Mouse (Mus musculus): ENCODE measurements around the gene Prox2.
A peak's percentile ranks its signal among the peaks of the same experiment; 100 is the strongest.

Prox2 gene

GRCm38 (mm10) chr12:85129426-85129978 lies 18.9 kb upstream of the Prox2 start:
- DNase-seq = no peak

GRCm38 (mm10) chr12:85126986-85127603 lies 16.5 kb upstream of the Prox2 start:
- DNase-seq = no peak

DNA sequence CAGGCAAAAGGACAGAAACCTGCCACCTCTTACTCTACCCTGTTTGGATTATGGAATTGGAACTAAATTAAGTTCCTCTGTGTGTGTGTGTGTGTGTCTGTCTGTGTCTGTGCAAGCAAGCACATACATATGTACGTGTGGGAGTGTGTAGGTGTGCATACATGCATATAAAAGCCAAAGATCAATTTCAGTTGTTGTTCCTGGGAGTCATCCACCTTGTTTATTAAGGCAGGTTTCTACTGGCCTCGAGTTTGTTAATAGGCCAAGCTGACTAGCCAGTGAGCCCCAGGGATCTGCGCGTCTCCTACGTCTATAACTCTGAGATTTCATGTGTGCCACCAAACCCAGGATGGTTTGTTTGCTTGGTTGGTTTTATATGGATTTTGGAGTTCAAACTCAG lies 14.2 kb upstream of the Prox2 start:
- no peak for DNase-seq

- DNase-seq = no peak
Measured at GRCm38 (mm10) chr12:85123645-85124044, 13.1 kb upstream of the Prox2 start.

DNA sequence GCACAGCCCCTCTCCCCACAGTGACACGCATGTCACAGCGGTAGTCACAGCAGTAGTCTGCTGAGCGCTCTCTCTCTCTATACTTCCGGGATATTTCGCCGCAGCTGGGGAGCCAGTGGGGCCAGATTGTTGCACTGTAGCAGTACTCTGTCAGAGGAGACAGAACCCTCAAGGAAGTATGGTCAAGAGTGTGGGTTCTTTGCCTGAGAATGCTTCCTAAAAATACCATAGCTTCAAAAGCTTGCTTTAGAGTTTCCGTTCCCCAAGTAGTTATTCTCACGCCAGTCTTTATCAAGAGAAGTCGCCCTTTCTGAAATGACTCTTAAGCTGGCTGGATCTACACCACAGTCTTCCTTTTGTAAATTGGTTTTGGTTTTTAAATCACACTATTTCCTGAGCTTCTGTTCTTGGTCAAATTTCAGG lies 12.6 kb upstream of the Prox2 start:
- DNase-seq = no peak

DNA sequence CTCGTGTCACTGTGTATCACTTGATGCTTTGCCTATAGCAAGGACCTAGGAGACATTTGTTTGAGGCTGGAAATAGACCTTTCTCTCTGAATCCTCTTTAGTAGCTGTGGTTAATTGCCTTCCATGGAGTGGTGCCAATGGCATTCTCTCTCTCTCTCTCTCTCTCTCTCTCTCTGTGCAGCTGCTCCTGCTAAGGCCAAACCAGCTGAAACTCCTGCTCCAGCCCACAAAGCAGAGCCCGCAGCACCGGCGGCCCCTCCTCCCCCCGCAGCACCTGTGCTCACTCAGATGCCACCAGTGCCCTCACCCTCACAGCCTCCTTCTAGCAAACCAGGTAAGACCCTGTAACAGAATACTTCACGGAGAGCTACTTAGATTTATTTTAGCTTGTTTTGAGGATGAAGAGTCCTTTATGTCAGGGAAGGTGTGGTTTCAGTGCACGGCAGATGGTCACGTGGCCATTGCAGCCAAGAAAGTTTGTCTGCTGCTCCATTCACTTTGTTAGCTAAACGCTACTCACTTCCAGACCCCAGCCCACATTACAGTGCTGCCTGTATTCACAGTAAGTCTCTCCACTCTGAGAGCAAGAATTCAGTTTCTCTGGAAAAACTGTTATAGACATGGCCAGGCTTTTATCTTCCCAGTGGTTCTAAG lies 11.4 kb upstream of the Prox2 start:
- no peak for DNase-seq

GRCm38 (mm10) chr12:85115678-85116077 lies 5.1 kb upstream of the Prox2 start:
- DNase-seq = no peak

DNA sequence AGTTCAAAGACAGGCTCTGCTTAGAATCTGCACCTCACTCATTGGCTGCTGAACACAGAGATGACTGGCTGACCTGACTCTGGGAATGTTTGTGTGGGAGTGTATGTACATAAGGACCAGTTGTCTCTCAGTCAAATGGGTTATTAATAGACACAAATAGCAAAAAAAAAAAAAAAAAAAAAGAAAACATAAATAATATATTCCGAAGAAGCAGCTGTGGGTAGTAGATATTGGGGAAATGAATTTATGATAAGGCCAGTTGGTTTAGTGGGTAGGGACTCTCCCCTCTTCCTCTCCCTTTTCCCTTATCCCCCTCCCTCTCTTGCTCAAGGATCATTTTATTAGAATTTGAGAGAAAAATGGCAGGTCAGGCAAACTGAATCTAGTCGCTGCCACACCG lies 3.4 kb upstream of the Prox2 start:
- DNase-seq = no peak

GRCm38 (mm10) chr12:85113337-85113736 lies 2.8 kb upstream of the Prox2 start:
- no peak for DNase-seq

DNA sequence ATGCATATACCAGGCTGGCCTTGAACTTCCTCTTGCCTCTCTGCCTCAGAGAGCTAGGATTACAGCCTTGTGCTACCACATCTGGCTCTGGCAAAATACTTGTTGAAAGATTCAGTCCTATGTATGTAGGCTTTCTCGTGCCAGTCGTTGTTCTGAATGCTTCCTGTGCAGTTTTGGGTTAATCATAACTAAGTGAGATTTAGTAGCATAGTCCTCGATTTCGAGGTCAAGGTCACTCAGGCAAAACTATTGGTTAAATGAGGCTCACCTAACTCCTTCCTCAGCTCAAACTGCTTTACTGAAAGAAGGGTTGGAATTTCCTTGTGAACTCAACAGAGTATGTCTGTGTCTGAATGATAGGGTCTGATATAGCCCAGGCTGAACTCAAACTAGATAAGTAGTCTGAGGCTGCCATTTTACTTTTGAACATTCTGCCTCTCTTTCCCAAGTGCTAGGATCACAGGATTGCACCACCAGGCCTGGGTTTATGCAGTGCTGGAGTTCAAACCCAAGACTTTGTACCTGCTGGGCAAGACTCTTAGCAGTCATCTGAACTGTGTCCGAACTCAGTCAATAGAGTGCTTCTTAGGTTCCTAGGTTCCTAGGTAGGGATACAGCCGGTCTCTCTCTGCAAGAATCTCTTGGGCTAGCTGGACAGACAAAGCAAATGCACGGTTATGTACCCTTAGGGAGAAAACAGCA lies 2.1 kb upstream of the Prox2 start:
- no peak for DNase-seq

DNA sequence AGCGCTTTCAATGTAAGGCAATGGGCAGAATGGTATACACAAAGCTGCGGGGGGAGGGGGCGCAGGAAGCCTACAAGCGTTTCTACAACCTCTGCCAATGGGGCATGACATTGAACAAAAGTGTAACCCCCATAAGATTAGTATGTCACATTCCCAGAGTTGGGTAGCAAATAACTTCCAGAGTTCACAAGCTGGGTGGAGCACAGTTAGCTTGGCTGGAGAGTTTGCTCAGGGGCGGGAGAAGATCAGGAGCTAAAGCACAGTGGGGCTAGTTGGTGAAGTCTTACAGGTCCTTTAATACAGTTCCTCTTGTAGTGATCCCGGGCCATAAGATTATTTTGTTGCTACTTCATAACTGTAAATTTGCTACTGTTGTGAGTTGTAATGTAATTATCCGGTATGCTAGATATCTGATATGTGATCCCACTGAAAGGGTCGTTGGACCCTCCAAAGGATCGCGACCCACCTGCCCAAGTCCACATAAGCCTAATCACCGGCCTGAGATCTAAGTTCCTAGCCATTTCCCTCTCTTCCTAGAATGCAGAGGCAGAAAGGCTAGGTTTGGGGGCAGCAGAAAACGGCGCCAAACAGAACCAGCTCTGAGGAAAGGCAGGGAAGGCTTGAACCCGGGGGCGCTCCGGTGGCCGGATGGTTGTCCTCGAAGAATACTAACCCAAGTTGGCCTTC lies 405 bp downstream of the Prox2 start:
- peak; percentile 30 for DNase-seq

- DNase-seq = no peak
Measured at GRCm38 (mm10) chr12:85109426-85109825, 1.1 kb downstream of the Prox2 start.

DNA sequence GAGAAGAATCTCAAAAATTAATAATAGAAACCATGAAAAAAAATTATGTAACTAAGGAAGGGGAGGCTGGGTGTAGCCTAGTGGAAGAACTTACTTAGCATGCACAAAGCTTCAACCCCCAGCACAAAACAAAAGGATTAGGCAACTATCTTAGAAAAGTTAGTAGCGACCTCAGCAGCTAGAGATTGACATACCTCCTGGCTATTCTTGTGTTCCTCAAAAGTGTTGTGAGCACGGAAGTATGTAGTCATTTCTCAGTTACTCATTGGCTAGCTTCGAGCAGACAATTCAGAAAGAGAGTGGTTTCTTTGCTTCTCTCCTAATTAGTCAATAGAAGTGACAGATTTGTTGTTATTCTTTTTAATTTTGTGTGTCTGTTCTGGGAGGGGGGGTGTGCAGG lies 1.9 kb downstream of the Prox2 start:
- DNase-seq = no peak

DNA sequence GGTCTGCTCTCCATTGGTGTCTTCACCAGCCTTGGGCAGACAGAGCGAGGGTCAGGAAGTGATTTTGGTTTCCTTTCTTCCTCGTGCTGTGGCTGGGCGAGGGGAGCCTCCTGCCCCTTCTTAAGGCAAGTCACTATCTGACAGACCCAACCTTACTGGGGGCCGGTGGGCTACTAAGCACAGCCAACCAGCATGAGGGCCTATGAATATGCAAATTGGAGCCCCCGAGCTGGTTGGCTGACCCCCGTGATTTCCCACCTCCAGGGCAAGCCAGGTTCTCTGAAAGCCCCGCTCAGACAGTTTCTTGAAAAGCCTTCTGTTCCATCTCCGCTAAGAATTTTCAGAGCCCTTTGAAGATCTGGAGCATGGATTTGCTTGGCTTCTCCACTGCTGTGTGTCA lies 4.3 kb downstream of the Prox2 start:
- DNase-seq = no peak

DNA sequence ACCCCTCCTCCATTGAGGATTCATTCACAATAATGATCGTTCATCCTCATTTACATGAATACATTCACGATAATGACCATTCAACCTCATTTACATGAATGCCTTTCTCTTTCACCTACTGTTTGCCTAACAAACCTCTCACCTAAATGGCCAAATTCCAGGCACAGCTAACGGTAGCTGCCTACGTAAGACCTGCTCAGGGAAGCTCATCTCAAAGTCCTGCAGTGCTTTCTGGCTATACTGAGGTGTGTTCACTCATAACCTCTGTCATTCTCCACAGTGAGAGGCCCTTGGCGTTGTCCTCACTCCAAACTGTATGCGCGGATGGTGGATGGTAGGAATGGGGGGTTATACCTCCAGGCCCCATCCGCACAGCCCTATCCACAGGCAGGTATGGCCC lies 5.8 kb downstream of the Prox2 start:
- no peak for DNase-seq

DNA sequence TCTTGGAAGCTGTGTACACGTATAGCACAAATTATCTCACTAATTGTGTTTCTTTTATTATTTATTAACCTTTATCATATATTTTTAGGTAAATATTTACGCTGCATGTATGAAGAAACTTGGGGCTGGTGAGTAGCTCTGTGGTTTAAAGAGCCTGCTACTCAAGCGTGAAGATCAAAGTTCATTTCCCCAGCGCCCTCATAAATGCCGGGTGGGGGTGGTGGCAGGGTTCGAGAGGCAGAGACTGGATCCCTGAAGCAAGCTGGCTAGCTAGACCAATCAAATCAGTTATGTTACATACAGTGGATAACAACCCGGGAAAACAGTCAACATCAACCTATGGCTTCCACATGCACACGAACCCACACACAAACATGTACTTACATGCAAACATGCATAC lies 7.5 kb downstream of the Prox2 start:
- DNase-seq = no peak

DNA sequence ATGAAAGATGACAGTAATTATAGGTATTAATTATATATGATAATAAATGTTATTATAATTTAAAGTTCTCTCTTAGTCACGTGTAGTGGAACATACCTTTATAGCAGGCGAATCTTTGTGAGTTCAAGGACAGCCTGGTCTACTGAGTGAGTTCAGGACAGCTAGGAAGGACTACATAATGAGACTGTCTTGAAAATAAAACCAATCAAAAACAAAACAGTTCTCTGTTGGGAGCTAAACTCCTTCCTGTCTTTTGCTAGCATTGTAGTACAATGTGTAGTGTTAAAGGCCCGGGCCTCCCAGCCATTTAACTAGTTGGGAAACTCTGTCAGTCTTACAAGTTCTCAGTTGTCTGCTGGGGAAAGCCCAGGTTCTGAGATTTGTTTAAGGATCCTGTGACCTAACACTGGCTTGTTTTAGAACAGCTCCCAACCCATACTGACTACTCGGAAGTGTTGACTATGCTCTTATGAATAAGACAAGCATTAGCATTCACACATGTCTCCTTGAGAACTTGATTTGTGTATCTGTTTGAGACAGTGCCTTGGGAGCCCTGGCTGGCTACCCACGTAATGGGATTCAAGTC lies 8.9 kb downstream of the Prox2 start:
- DNase-seq = no peak

DNA sequence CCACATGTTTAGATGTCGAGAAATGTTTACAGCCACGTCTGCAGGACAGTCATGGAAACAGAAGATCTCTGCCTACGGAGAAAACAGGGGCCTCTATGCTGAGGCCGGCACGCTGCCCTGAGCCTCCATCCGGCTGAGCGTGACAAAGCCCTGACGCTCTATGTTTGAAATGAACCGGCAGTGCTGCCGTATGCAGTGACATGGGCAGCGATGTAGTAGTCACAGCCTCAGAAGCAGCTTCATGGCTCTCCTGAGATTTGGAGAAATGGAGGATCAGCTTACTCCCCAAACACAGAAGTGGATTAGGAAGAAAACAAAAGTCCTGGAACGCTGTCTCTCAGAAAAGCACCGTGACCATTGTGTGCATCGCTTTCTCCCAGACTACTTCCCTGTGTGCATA lies 9.6 kb downstream of the Prox2 start:
- no peak for DNase-seq

DNA sequence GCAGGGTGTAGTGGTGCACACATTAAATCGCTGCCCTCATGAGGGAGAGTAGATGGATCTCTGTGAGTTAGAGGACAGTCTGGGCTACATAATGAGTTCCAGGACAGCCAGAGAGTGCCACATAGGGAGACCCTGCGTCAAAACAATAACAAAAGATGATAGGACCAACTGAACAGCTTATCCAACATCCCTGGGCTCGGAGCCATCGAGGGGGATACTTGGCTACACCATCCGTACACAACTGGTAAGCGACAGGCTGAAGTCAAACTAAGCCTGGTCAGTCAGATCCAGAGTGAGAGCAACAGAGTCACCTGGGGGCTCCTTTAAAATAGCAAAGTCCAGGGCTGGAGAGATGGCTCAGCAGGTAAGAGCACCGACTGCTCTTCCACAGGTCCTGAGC lies 14.7 kb downstream of the Prox2 start:
- DNase-seq = no peak

DNA sequence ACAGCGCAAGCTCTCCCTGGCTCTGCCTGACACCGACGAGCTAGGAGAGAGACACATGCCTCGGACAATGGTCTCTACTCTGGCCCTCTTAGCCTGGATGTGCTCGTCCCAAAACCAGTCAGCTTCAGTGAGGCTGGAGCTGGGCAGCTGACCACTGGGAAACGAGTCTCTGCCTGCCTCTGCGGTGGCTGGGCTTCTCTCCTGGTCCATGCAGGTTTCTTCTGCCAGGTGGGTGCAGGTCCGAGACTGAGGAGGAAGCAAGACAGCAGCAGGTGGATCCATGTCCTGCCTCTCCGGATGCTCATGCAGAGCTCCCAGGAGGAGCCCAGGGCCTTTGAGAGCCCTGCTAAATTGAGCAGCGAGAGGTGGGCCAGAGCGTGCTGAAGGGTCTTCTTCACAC lies 15.4 kb downstream of the Prox2 start:
- DNase-seq = no peak

DNA sequence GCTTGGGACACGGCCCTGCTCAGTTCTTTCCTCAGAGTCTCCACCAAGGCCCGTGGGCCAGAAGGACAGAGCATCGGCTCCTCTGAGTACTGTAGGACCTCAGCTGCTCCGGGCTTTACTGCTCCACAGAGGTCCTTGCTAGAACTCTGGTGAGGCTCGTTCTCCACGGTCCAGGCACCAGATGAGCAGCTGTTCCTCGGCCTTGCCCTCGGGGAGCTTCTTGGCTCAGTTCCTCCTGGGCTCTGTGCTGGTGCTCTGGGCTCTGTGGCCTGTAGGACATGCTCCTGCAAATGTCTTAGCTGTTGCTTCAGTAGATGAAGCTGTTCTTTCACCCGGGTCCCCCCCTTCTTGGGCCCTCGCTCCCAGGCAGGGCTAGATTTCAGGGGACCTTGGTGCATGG lies 15.9 kb downstream of the Prox2 start:
- DNase-seq = no peak

GRCm38 (mm10) chr12:85094010-85094409 lies 16.5 kb downstream of the Prox2 start:
- DNase-seq = no peak

DNA sequence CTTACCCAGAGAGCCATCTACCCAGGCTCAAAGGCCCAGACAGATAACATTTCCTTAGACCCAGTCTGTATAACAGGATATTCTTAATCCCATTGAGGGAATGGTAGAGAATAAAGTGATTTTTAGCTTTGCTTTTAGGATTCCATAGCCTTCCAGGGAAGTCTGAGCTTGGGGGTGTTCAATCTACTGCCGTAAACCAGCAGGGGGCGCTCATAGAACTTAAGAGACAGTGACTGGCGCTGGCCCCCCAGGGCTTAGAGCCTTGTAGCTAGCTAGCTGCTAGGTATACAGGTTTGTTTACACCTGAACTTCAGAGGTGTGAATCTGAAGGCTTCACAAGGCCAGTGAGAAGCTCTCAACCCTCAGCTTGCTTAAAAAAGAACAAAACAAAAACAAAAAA lies 18.3 kb downstream of the Prox2 start:
- DNase-seq = peak; percentile 58
